Mouse (Mus musculus): ENCODE data around the gene Parvb. TPM values are rescaled to one million over a fixed set of nuclear protein-coding genes. Genes with fewer than 3 reads are reported as not detected.

Parvb gene
- total and polyA plus RNA-seq, 3 experiments: 4.8 to 58.0 TPM; not detected in 1

DNA sequence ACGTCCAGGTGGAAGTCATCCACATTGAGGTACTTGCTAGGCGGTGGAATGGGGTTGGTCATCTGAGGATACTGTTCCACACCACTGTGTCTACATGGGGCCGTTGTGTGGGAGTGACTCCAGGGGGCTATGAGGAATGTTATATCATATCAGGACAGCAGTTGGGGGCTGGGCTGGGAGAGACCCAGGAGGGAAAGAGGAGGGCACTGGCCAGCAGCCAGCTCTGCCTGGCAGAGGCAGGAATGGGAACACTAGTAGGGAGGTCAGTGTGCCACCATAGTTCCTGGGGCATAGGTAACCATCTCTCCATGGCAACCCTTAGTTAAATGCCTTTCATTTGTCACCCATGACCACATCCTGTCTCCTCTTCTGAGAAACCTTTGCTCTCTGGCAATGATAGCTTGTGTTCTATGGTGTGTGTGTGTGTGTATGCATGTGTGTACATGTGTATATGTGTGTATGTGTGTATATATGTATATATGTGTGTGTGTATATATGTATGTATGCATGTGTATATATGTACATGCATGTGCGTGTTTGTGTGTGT is 99.3 kb downstream of the Parvb start:
- H3K4me3 ChIP-seq (ENCODE audit: control insufficient read depth in 1 of 2, insufficient read depth in 1 of 2, low read depth in 2 of 2, low read length in 2 of 2): no peak overlapping the region
- peaks cover 2 to 14% of the 10 kb centered on the region in 2 experiments for H3K4me1 ChIP-seq (ENCODE audit: control insufficient read depth in 1 of 2, insufficient read depth in 2 of 2, low read length in 2 of 2)
- no peaks in the 10 kb centered on the region for H3K27me3 ChIP-seq (ENCODE audit: control insufficient read depth in 1 of 2, insufficient read depth in 2 of 2, low read length in 2 of 2)
- no peak for TF ChIP-seq POLR2AphosphoS2 (IDR thresholded peaks at IDR 0.05; ENCODE audit: low read length)
- TF ChIP-seq MAX (IDR thresholded peaks at IDR 0.05; ENCODE audit: low read length): no peak
- no peak for TF ChIP-seq MYC (IDR thresholded peaks at IDR 0.05; ENCODE audit: low read depth, low read length)
- no peak for TF ChIP-seq UBTF (IDR thresholded peaks at IDR 0.05; ENCODE audit: borderline replicate concordance, insufficient read depth, low read depth, low read length)
- no peak for TF ChIP-seq BHLHE40 (IDR thresholded peaks at IDR 0.05; ENCODE audit: borderline replicate concordance, low read depth, low read length)
- TF ChIP-seq ZC3H11A (IDR thresholded peaks at IDR 0.05; ENCODE audit: low read depth, low read length): no peak
- no peak for TF ChIP-seq CHD2 (IDR thresholded peaks at IDR 0.05; ENCODE audit: low read length)
- TF ChIP-seq NELFE (IDR thresholded peaks at IDR 0.05; ENCODE audit: low read depth, low read length): no peak
- no peak for TF ChIP-seq MEF2A (IDR thresholded peaks at IDR 0.05; ENCODE audit: extremely low read depth, insufficient replicate concordance, low read depth, low read length, poor library complexity, severe bottlenecking)
- TF ChIP-seq MXI1 (IDR thresholded peaks at IDR 0.05; ENCODE audit: low read depth, low read length): no peak
- TF ChIP-seq NRF1 (IDR thresholded peaks at IDR 0.05; ENCODE audit: insufficient read depth, low read depth, low read length, poor library complexity, severe bottlenecking): no peak
- no peak for TF ChIP-seq TAL1 (IDR thresholded peaks at IDR 0.05; ENCODE audit: low read length)
- no peak for TF ChIP-seq MAFK (IDR thresholded peaks at IDR 0.05; ENCODE audit: borderline replicate concordance, low read depth, low read length)
- no peak for TF ChIP-seq ZMIZ1 (IDR thresholded peaks at IDR 0.05; ENCODE audit: low read depth, low read length)
- no peak for TF ChIP-seq RCOR1 (IDR thresholded peaks at IDR 0.05; ENCODE audit: low read depth, low read length)
- TF ChIP-seq GATA1 (IDR thresholded peaks at IDR 0.05; ENCODE audit: low read depth, low read length): no peak
- no peak for DNase-seq (ENCODE audit: low read depth, low spot score)
- H3K9me3 ChIP-seq (replicated peaks; ENCODE audit: insufficient read depth, low read length): no peaks in the 10 kb centered on the region
- H3K79me2 ChIP-seq (ENCODE audit: control insufficient read depth, insufficient read depth, low read length, poor library complexity): peaks cover 5% of the 10 kb centered on the region
- H3K36me3 ChIP-seq (ENCODE audit: control insufficient read depth in 1 of 2, insufficient read depth in 2 of 2, low read length in 2 of 2): peaks cover 14 to 16% of the 10 kb centered on the region in 2 experiments; a peak in 3 of 4 replicates
- H3K9ac ChIP-seq (ENCODE audit: control insufficient read depth, low read depth, low read length, poor library complexity, severe bottlenecking): no peak overlapping the region
- no peak overlapping the region for H3K27ac ChIP-seq (ENCODE audit: control insufficient read depth, low read depth, low read length)

DNA sequence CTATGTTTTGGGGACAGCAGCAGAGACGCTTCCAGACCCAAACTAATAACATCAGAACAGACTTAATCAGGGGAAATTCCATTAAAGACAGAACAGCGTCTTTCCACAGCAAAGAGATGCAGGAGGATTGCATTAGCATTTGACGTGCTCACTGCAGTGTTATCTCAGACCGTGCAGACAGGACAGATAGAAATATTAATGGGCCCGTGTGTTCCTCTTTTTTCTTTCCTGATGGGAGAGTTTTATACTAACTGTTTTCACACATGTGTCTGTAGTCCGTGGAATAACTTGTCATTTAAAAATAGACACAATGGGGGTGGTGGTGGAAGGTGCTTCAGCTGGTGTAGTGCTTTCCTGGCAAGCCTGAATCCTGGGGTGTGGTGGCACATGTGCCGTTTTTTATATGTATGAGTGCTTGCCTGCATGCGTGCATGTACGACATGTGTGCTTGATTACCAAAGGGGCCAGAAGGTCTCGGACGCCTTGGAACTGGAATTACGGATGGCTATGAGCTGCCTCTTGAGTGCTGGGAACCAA is 104.5 kb downstream of the Parvb start:
- H3K9ac ChIP-seq (ENCODE audit: control insufficient read depth, low read depth, low read length, poor library complexity, severe bottlenecking): no peak overlapping the region
- no peaks in the 10 kb centered on the region for H3K79me2 ChIP-seq (ENCODE audit: control insufficient read depth, insufficient read depth, low read length, poor library complexity)
- peak overlapping the region; percentile 51 for H3K27ac ChIP-seq (ENCODE audit: control insufficient read depth, low read depth, low read length)
- H3K36me3 ChIP-seq (ENCODE audit: control insufficient read depth in 1 of 2, insufficient read depth in 2 of 2, low read length in 2 of 2): peaks cover 7 to 21% of the 10 kb centered on the region in 2 experiments; a peak in 3 of 4 replicates
- H3K4me1 ChIP-seq (ENCODE audit: control insufficient read depth in 1 of 2, insufficient read depth in 2 of 2, low read length in 2 of 2): peaks cover 6 to 19% of the 10 kb centered on the region in 2 experiments
- no peaks in the 10 kb centered on the region for H3K9me3 ChIP-seq (replicated peaks; ENCODE audit: insufficient read depth, low read length)
- no peaks in the 10 kb centered on the region for H3K27me3 ChIP-seq (ENCODE audit: control insufficient read depth in 1 of 2, insufficient read depth in 2 of 2, low read length in 2 of 2)
- H3K4me3 ChIP-seq (ENCODE audit: control insufficient read depth in 1 of 2, insufficient read depth in 1 of 2, low read depth in 2 of 2, low read length in 2 of 2): no peak overlapping the region
- DNase-seq (ENCODE audit: low read depth, low spot score): peak; percentile 79
- TF ChIP-seq MXI1 (IDR thresholded peaks at IDR 0.05; ENCODE audit: low read depth, low read length): peak; percentile 86
- TF ChIP-seq RCOR1 (IDR thresholded peaks at IDR 0.05; ENCODE audit: low read depth, low read length): peak; percentile 62
- no peak for TF ChIP-seq E2F4 (IDR thresholded peaks at IDR 0.05; ENCODE audit: borderline replicate concordance, low read depth, low read length)
- TF ChIP-seq ZMIZ1 (IDR thresholded peaks at IDR 0.05; ENCODE audit: low read depth, low read length): no peak
- TF ChIP-seq CHD2 (IDR thresholded peaks at IDR 0.05; ENCODE audit: low read length): no peak
- TF ChIP-seq ZKSCAN1 (IDR thresholded peaks at IDR 0.05; ENCODE audit: low read depth, low read length): no peak
- TF ChIP-seq POLR2A (IDR thresholded peaks at IDR 0.05; ENCODE audit: control insufficient read depth in 1 of 2, insufficient read depth in 1 of 2, low read depth in 1 of 2, low read length in 2 of 2, poor library complexity in 1 of 2): no peak
- TF ChIP-seq GABPA (IDR thresholded peaks at IDR 0.05; ENCODE audit: low read depth, low read length): no peak
- TF ChIP-seq JUND (IDR thresholded peaks at IDR 0.05; ENCODE audit: low read depth, low read length): no peak
- TF ChIP-seq ETS1 (IDR thresholded peaks at IDR 0.05; ENCODE audit: low read depth, low read length): peak; percentile 88
- TF ChIP-seq CHD1 (IDR thresholded peaks at IDR 0.05; ENCODE audit: low read depth, low read length): no peak
- TF ChIP-seq NRF1 (IDR thresholded peaks at IDR 0.05; ENCODE audit: insufficient read depth, low read depth, low read length, poor library complexity, severe bottlenecking): no peak
- no peak for TF ChIP-seq USF2 (IDR thresholded peaks at IDR 0.05; ENCODE audit: borderline replicate concordance in 1 of 2, insufficient read depth in 1 of 2, low read depth in 1 of 2, low read length in 2 of 2)
- TF ChIP-seq HCFC1 (IDR thresholded peaks at IDR 0.05; ENCODE audit: low read depth, low read length): no peak
- TF ChIP-seq UBTF (IDR thresholded peaks at IDR 0.05; ENCODE audit: borderline replicate concordance, insufficient read depth, low read depth, low read length): no peak
- peak; percentile 79 for TF ChIP-seq BHLHE40 (IDR thresholded peaks at IDR 0.05; ENCODE audit: borderline replicate concordance, low read depth, low read length)
- no peak for TF ChIP-seq POLR2AphosphoS2 (IDR thresholded peaks at IDR 0.05; ENCODE audit: low read length)
- TF ChIP-seq MAFK (IDR thresholded peaks at IDR 0.05; ENCODE audit: borderline replicate concordance, low read depth, low read length): no peak
- TF ChIP-seq ZNF384 (IDR thresholded peaks at IDR 0.05; ENCODE audit: low read depth, low read length): peak; percentile 32; the same call in 1 of the 2 replicates
- no peak for TF ChIP-seq ZC3H11A (IDR thresholded peaks at IDR 0.05; ENCODE audit: low read depth, low read length)
- TF ChIP-seq MYB (IDR thresholded peaks at IDR 0.05; ENCODE audit: low read depth, low read length): no peak
- no peak for TF ChIP-seq POLR2AphosphoS5 (IDR thresholded peaks at IDR 0.05; ENCODE audit: borderline replicate concordance, low read depth, low read length)

All from MEL (cell line).